Mouse (Mus musculus): ENCODE results near the gene Gm12117. TPM values are rescaled to one million over a fixed set of nuclear protein-coding genes. Genes with fewer than 3 reads are reported as not detected.

Gene Gm12117
- total and polyA plus RNA-seq, 3 experiments: 0.40 TPM; not detected in 2

GRCm38 (mm10) chr11:33309566-33309965 is 33.0 kb upstream of the Gm12117 start:
- H3K27ac ChIP-seq (ENCODE audit: control insufficient read depth, low read depth, low read length): no peak overlapping the region
- DNase-seq (ENCODE audit: low read depth, low spot score): no peak
- peaks cover 5 to 6% of the 10 kb centered on the region in 2 experiments for H3K27me3 ChIP-seq (ENCODE audit: control insufficient read depth in 1 of 2, insufficient read depth in 2 of 2, low read length in 2 of 2)
- no peaks in the 10 kb centered on the region for H3K36me3 ChIP-seq (ENCODE audit: control insufficient read depth in 1 of 2, insufficient read depth in 2 of 2, low read length in 2 of 2)
- H3K4me3 ChIP-seq (ENCODE audit: control insufficient read depth in 1 of 2, insufficient read depth in 1 of 2, low read depth in 2 of 2, low read length in 2 of 2): no peak overlapping the region
- H3K9ac ChIP-seq (ENCODE audit: control insufficient read depth, low read depth, low read length, poor library complexity, severe bottlenecking): no peak overlapping the region
- H3K9me3 ChIP-seq (replicated peaks; ENCODE audit: insufficient read depth, low read length): no peaks in the 10 kb centered on the region
- H3K4me1 ChIP-seq (ENCODE audit: control insufficient read depth in 1 of 2, insufficient read depth in 2 of 2, low read length in 2 of 2): no peaks in the 10 kb centered on the region
- H3K79me2 ChIP-seq (ENCODE audit: control insufficient read depth, insufficient read depth, low read length, poor library complexity): no peaks in the 10 kb centered on the region
- TF ChIP-seq TBP (IDR thresholded peaks at IDR 0.05; ENCODE audit: low read depth, low read length): no peak
- no peak for TF ChIP-seq USF2 (IDR thresholded peaks at IDR 0.05; ENCODE audit: borderline replicate concordance in 1 of 2, insufficient read depth in 1 of 2, low read depth in 1 of 2, low read length in 2 of 2)
- TF ChIP-seq KAT2A (conservative IDR thresholded peaks at IDR 0.05; ENCODE audit: low read depth, low read length): no peak
- no peak for TF ChIP-seq HCFC1 (IDR thresholded peaks at IDR 0.05; ENCODE audit: low read depth, low read length)
- no peak for TF ChIP-seq MYB (IDR thresholded peaks at IDR 0.05; ENCODE audit: low read depth, low read length)
- no peak for TF ChIP-seq EP300 (IDR thresholded peaks at IDR 0.05; ENCODE audit: low read depth in 1 of 2, low read length in 2 of 2)
- TF ChIP-seq GABPA (IDR thresholded peaks at IDR 0.05; ENCODE audit: low read depth, low read length): no peak
- no peak for TF ChIP-seq MYC (IDR thresholded peaks at IDR 0.05; ENCODE audit: low read depth, low read length)
- no peak for TF ChIP-seq ZMIZ1 (IDR thresholded peaks at IDR 0.05; ENCODE audit: low read depth, low read length)
- TF ChIP-seq MXI1 (IDR thresholded peaks at IDR 0.05; ENCODE audit: low read depth, low read length): no peak
- TF ChIP-seq POLR2AphosphoS5 (IDR thresholded peaks at IDR 0.05; ENCODE audit: borderline replicate concordance, low read depth, low read length): no peak
- no peak for TF ChIP-seq POLR2A (IDR thresholded peaks at IDR 0.05; ENCODE audit: control insufficient read depth in 1 of 2, insufficient read depth in 1 of 2, low read depth in 1 of 2, low read length in 2 of 2, poor library complexity in 1 of 2)
- no peak for TF ChIP-seq UBTF (IDR thresholded peaks at IDR 0.05; ENCODE audit: borderline replicate concordance, insufficient read depth, low read depth, low read length)

- TF ChIP-seq SIN3A (IDR thresholded peaks at IDR 0.05; ENCODE audit: low read length) (no peak), ZC3H11A (IDR thresholded peaks at IDR 0.05; ENCODE audit: low read depth, low read length) (no peak), HCFC1 (IDR thresholded peaks at IDR 0.05; ENCODE audit: low read depth, low read length) (no peak), USF1 (IDR thresholded peaks at IDR 0.05; ENCODE audit: low read depth, low read length) (no peak), SMC3 (IDR thresholded peaks at IDR 0.05; ENCODE audit: low read depth, low read length) (no peak), BHLHE40 (IDR thresholded peaks at IDR 0.05; ENCODE audit: borderline replicate concordance, low read depth, low read length) (no peak)
- Histone ChIP-seq H3K9ac (ENCODE audit: control insufficient read depth, low read depth, low read length, poor library complexity, severe bottlenecking) (no peak overlapping the region), H3K4me1 (ENCODE audit: control insufficient read depth in 1 of 2, insufficient read depth in 2 of 2, low read length in 2 of 2) (no peaks in the 10 kb centered on the region), H3K4me3 (ENCODE audit: control insufficient read depth in 1 of 2, insufficient read depth in 1 of 2, low read depth in 2 of 2, low read length in 2 of 2) (no peak overlapping the region), H3K27ac (ENCODE audit: control insufficient read depth, low read depth, low read length) (no peak overlapping the region), H3K79me2 (ENCODE audit: control insufficient read depth, insufficient read depth, low read length, poor library complexity) (no peaks in the 10 kb centered on the region), H3K36me3 (ENCODE audit: control insufficient read depth in 1 of 2, insufficient read depth in 2 of 2, low read length in 2 of 2) (no peaks in the 10 kb centered on the region), H3K27me3 (ENCODE audit: control insufficient read depth in 1 of 2, insufficient read depth in 2 of 2, low read length in 2 of 2) (peaks cover 0 to 7% of the 10 kb centered on the region in 2 experiments; a peak in 3 of 4 replicates), H3K9me3 (replicated peaks; ENCODE audit: insufficient read depth, low read length) (no peaks in the 10 kb centered on the region)
- DNase-seq (ENCODE audit: low read depth, low spot score): no peak
Observed at GRCm38 (mm10) chr11:33300859-33301258, 24.3 kb upstream of the Gm12117 start.

Data from MEL (cell line).